Mouse (Mus musculus) midbrain, postnatal 0 days (tissue): ENCODE data around the gene Zfp646. TPM values are rescaled to one million over a fixed set of nuclear protein-coding genes. Genes with fewer than 3 reads are reported as not detected.

ENCODE experiments used
- ATAC-seq: fragments of 200-750 bp; cut with Nextera tagmentation; 2 replicates; pipeline ENCODE4 v1.8.0; 2017; ENCODE audit warnings: moderate number of reproducible peaks, mild to moderate bottlenecking, moderate TSS enrichment, moderate library complexity; ENCODE audit not compliant: low FRiP score
- DNase-seq: peaks from one replicate; pipeline ENCODE4 v3.0.0-alpha.2; 2015; ENCODE audit warnings: low spot score
- H3K27ac ChIP-seq: fragments of 300-500 bp; sonication (generic); 2 replicates; pipeline ENCODE4 v1.5.1; 2014; ENCODE audit warnings: low read depth, mild to moderate bottlenecking, low read length, mixed read lengths
- H3K27me3 ChIP-seq: fragments of 300-500 bp; sonication (generic); 2 replicates; pipeline ENCODE4 v1.6.1; 2014; ENCODE audit warnings: low read length, control low read depth, mixed read lengths; ENCODE audit not compliant: insufficient read depth
- H3K36me3 ChIP-seq: fragments of 300-500 bp; sonication (generic); 2 replicates; pipeline ENCODE4 v1.6.1; 2014; ENCODE audit warnings: low read length, control low read depth, mixed read lengths; ENCODE audit not compliant: insufficient read depth
- H3K4me1 ChIP-seq: fragments of 300-500 bp; sonication (generic); 2 replicates; pipeline ENCODE4 v1.6.1; 2014; ENCODE audit warnings: mild to moderate bottlenecking, control low read depth, antibody characterized with exemption, low read length, mixed read lengths; ENCODE audit not compliant: insufficient read depth
- H3K4me2 ChIP-seq: fragments of 300-500 bp; sonication (generic); 2 replicates; pipeline ENCODE4 v1.6.1; 2014; ENCODE audit warnings: low read depth, mild to moderate bottlenecking, low read length, mixed read lengths; ENCODE audit not compliant: poor library complexity, severe bottlenecking
- H3K4me3 ChIP-seq: fragments of 300-500 bp; sonication (generic); 2 replicates; pipeline ENCODE4 v1.5.1; 2014; ENCODE audit warnings: low read depth, mild to moderate bottlenecking, low read length, moderate library complexity
- H3K9ac ChIP-seq: fragments of 300-500 bp; sonication (generic); replicated peaks from 2 replicates; pipeline ENCODE4 v1.6.1; 2014; ENCODE audit warnings: mild to moderate bottlenecking, low read length, moderate library complexity, mixed read lengths; ENCODE audit not compliant: poor library complexity, severe bottlenecking
- H3K9me3 ChIP-seq: fragments of 300-500 bp; sonication (generic); 2 replicates; pipeline ENCODE4 v1.6.1; 2016; ENCODE audit warnings: low read length, control low read depth
- CTCF ChIP-seq: IDR thresholded peaks from 2 replicates; pipeline ENCODE4 v1.5.1; 2016; ENCODE audit warnings: antibody characterized with exemption, mild to moderate bottlenecking
- WGBS: fragments of 180-500 bp; shearing (Covaris S2); extraction: QIAGEN DNeasy Blood & Tissue Kit; methylation state at CpG from one replicate; pipeline ENCODE4 v1.1.7; 2014; 5-methylcytosine and 5-hydroxymethylcytosine counted together
- polyA plus RNA-seq: library from polyadenylated mRNA; unstranded; fragments of >200 nt; fragmentation: Nextera tagmentation; extraction: Ambion mirVana; gene quantifications from 2 replicates; pipeline ENCODE4 v1.2.1, GENCODE M21; 2015
- total RNA-seq: library from RNA; depleted of rRNA; stranded (reverse); fragments of >200 nt; gene quantifications from 2 replicates; pipeline ENCODE4 v1.2.3, GENCODE M21; 2014; rRNA removed

The Zfp646 gene
- total and polyA plus RNA-seq, 2 experiments from 2014 or later, result 3.8 to 33.8 TPM

DNA sequence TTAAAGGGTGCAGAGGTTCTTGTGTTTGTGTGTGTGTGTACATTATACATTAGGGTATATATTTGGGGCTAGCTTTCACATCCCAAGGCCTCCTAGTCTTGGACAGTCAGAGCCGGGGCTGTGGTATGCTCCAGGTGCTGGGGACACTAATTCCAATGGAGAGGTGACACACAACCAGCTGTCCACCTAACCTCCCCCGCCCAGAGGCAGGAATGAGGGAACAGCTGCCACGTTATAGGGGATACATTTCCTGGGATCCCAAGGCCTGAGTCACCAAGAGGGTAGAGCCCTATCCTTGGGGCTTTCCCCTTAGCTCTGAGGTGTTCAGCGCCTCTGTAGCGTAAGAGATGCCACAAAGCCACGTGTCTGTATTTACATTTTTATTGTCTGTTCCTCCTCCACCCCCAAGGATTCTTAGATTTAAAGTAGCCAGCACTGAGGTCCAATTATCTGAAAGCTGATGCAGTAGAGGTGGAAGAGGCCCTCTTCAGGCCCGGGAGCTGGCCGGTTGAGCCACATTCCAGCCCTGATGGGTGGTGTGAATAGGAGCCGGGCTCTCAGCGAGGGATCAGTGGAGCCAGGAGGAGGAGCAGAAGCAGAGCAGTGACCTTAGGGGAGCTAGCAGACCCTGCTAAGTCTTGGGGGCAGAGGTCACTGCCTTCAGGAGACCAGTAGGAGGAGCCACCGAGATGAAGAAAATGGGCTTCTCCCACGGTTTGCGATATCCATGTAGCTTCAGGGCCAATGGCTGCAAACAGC, 56.4 kb downstream of the Zfp646 start:
- no peak overlapping the region for H3K4me2 ChIP-seq
- ATAC-seq (no peak), DNase-seq (no peak)
- no peaks in the 10 kb centered on the region for H3K9me3 ChIP-seq
- no peaks in the 10 kb centered on the region for H3K36me3 ChIP-seq
- H3K9ac ChIP-seq, result no peak overlapping the region
- peaks cover 11% of the 10 kb centered on the region; the same call in 1 of the 2 replicates for H3K27me3 ChIP-seq
- 22% methylated on average over 13 of the region's 13 CpGs for WGBS
- no peak overlapping the region for H3K4me3 ChIP-seq
- H3K4me1 ChIP-seq, result peaks cover 5% of the 10 kb centered on the region; the same call in 1 of the 2 replicates
- TF ChIP-seq CTCF, result no peak
- no peak overlapping the region for H3K27ac ChIP-seq

DNA sequence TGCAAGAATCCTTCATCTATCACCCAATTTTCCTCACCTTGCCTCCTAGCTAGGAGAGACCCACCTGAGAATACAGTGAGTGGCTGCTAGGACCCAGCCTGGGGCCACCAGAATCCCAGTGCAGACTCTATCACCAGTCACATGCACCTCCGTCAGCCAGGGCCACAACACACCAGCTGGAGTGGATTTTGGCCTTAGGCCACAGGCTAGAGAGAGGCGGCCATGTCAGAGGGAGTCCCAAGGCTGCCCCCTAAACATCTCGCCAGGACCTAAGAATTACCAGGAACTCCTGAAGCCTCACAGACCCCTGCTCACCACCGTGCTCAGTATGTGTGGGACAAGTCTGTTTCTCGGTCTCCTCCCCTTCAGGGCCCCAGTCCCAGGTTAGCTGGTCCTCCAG, 58.1 kb downstream of the Zfp646 start:
- peaks cover 8% of the 10 kb centered on the region; the same call in 1 of the 2 replicates for H3K27me3 ChIP-seq
- no peak overlapping the region for H3K4me2 ChIP-seq
- no peak overlapping the region for H3K9ac ChIP-seq
- no peaks in the 10 kb centered on the region for H3K9me3 ChIP-seq
- no peaks in the 10 kb centered on the region for H3K36me3 ChIP-seq
- TF ChIP-seq CTCF, result no peak
- H3K27ac ChIP-seq, result no peak overlapping the region
- DNase-seq (no peak), ATAC-seq (no peak)
- peaks cover 5% of the 10 kb centered on the region; the same call in 1 of the 2 replicates for H3K4me1 ChIP-seq
- 82% methylated on average over 5 of the region's 5 CpGs for WGBS
- H3K4me3 ChIP-seq, result no peak overlapping the region

- H3K4me1 ChIP-seq, result peaks cover 5% of the 10 kb centered on the region; the same call in 1 of the 2 replicates
- DNase-seq (peak; percentile 95), ATAC-seq (peak; percentile 94)
- H3K9me3 ChIP-seq, result no peaks in the 10 kb centered on the region
- H3K27ac ChIP-seq, result peak overlapping the region; percentile 85
- H3K4me2 ChIP-seq, result peak overlapping the region; percentile 55
- 6% methylated on average over 32 of the region's 32 CpGs for WGBS
- peak; percentile 99 for TF ChIP-seq CTCF
- no peaks in the 10 kb centered on the region for H3K36me3 ChIP-seq
- H3K9ac ChIP-seq, result peak overlapping the region; percentile 83
- 0 out of 2 replicates have a peak, but pooled peaks cover 1% of the 10 kb centered on the region for H3K27me3 ChIP-seq
- peak overlapping the region; percentile 69 for H3K4me3 ChIP-seq
Measured at GRCm38 (mm10) chr7:127935028-127935722, 59.2 kb downstream of the Zfp646 start.

Other genes with a start within 250 kb of the Zfp646 start
- 115 and 131 TPM in 2 replicates for gene Bcl7c, start 167.3 kb upstream of the Zfp646 start, total RNA-seq
- gene Bcl7c, start 167.3 kb upstream of the Zfp646 start, polyA plus RNA-seq, result 41.3 and 49.2 TPM in 2 replicates
- 5.5 and 5.6 TPM in 2 replicates for gene Ctf1, start 163.5 kb upstream of the Zfp646 start, total RNA-seq
- gene Ctf1, start 163.5 kb upstream of the Zfp646 start, polyA plus RNA-seq, result 3.2 and 3.8 TPM in 2 replicates
- gene Ctf2, start 144.1 kb upstream of the Zfp646 start, total RNA-seq, result not detected in 2 replicates
- gene Ctf2, start 144.1 kb upstream of the Zfp646 start, polyA plus RNA-seq, result not detected in 2 replicates
- 207 and 221 TPM in 2 replicates for gene Fbxl19, start 131.7 kb upstream of the Zfp646 start, total RNA-seq
- gene Fbxl19, start 131.7 kb upstream of the Zfp646 start, polyA plus RNA-seq, result 5.9 and 8.3 TPM in 2 replicates
- 14.8 and 17.6 TPM in 2 replicates for gene Orai3, start 106.4 kb upstream of the Zfp646 start, total RNA-seq
- 9.9 and 10.0 TPM in 2 replicates for gene Orai3, start 106.4 kb upstream of the Zfp646 start, polyA plus RNA-seq
- 18.0 and 19.8 TPM in 2 replicates for gene Setd1a, start 99.6 kb upstream of the Zfp646 start, total RNA-seq
- 12.7 and 16.4 TPM in 2 replicates for gene Setd1a, start 99.6 kb upstream of the Zfp646 start, polyA plus RNA-seq
- not detected in 2 replicates for gene Gm49388, start 90.6 kb upstream of the Zfp646 start, total RNA-seq
- not detected in 2 replicates for gene Gm49388, start 90.6 kb upstream of the Zfp646 start, polyA plus RNA-seq
- gene Hsd3b7, start 75.6 kb upstream of the Zfp646 start, total RNA-seq, result 7.1 and 12.8 TPM in 2 replicates
- 8.6 and 11.3 TPM in 2 replicates for gene Hsd3b7, start 75.6 kb upstream of the Zfp646 start, polyA plus RNA-seq
- gene Stx4a, start 51.9 kb upstream of the Zfp646 start, total RNA-seq, result 6.7 and 7.1 TPM in 2 replicates
- gene Stx4a, start 51.9 kb upstream of the Zfp646 start, polyA plus RNA-seq, result 20.0 and 20.7 TPM in 2 replicates
- gene Stx1b, start 51.7 kb upstream of the Zfp646 start, total RNA-seq, result 83.6 and 88.9 TPM in 2 replicates
- 83.9 and 87.1 TPM in 2 replicates for gene Stx1b, start 51.7 kb upstream of the Zfp646 start, polyA plus RNA-seq
- gene Zfp668, start 607 bp downstream of the Zfp646 start, total RNA-seq, result 27.8 and 31.0 TPM in 2 replicates
- 26.0 and 29.7 TPM in 2 replicates for gene Zfp668, start 607 bp downstream of the Zfp646 start, polyA plus RNA-seq
- gene Prss53, start 14.7 kb downstream of the Zfp646 start, total RNA-seq, result 0.55 and 1.0 TPM in 2 replicates
- gene Prss53, start 14.7 kb downstream of the Zfp646 start, polyA plus RNA-seq, result 0.77 and 0.82 TPM in 2 replicates
- 0.16 TPM in 1 of 2 replicates, not detected in the other for gene Gm21974, start 19.2 kb downstream of the Zfp646 start, total RNA-seq
- not detected in 2 replicates for gene Gm21974, start 19.2 kb downstream of the Zfp646 start, polyA plus RNA-seq
- gene Vkorc1, start 19.4 kb downstream of the Zfp646 start, total RNA-seq, result 22.7 and 30.3 TPM in 2 replicates
- gene Vkorc1, start 19.4 kb downstream of the Zfp646 start, polyA plus RNA-seq, result 61.2 and 62.8 TPM in 2 replicates
- 47.8 and 77.7 TPM in 2 replicates for gene Bckdk, start 27.9 kb downstream of the Zfp646 start, total RNA-seq
- 52.7 and 63.7 TPM in 2 replicates for gene Bckdk, start 27.9 kb downstream of the Zfp646 start, polyA plus RNA-seq
- gene Kat8, start 36.3 kb downstream of the Zfp646 start, total RNA-seq, result 28.1 and 33.7 TPM in 2 replicates
- gene Kat8, start 36.3 kb downstream of the Zfp646 start, polyA plus RNA-seq, result 34.8 TPM in 2 replicates
- gene Prss8, start 53.9 kb downstream of the Zfp646 start, total RNA-seq, result 0.90 and 2.7 TPM in 2 replicates
- 0.37 and 0.69 TPM in 2 replicates for gene Prss8, start 53.9 kb downstream of the Zfp646 start, polyA plus RNA-seq
- 6.1 and 20.1 TPM in 2 replicates for gene Prss36, start 70.5 kb downstream of the Zfp646 start, total RNA-seq
- 13.3 and 15.5 TPM in 2 replicates for gene Prss36, start 70.5 kb downstream of the Zfp646 start, polyA plus RNA-seq
- 29.3 and 41.9 TPM in 2 replicates for gene Fus, start 91.2 kb downstream of the Zfp646 start, total RNA-seq
- 207 and 244 TPM in 2 replicates for gene Fus, start 91.2 kb downstream of the Zfp646 start, polyA plus RNA-seq
- 4.3 and 6.6 TPM in 2 replicates for gene Pycard, start 117.6 kb downstream of the Zfp646 start, total RNA-seq
- gene Pycard, start 117.6 kb downstream of the Zfp646 start, polyA plus RNA-seq, result 7.8 and 10.8 TPM in 2 replicates
- 0.19 and 0.77 TPM in 2 replicates for gene Trim72, start 127.7 kb downstream of the Zfp646 start, total RNA-seq
- gene Trim72, start 127.7 kb downstream of the Zfp646 start, polyA plus RNA-seq, result not detected in 2 replicates
- gene Itgam, start 186.4 kb downstream of the Zfp646 start, total RNA-seq, result 2.4 and 2.6 TPM in 2 replicates
- gene Itgam, start 186.4 kb downstream of the Zfp646 start, polyA plus RNA-seq, result 0.90 and 0.98 TPM in 2 replicates
- gene Gm49368, start 186.5 kb downstream of the Zfp646 start, total RNA-seq, result not detected in 2 replicates
- not detected in 2 replicates for gene Gm49368, start 186.5 kb downstream of the Zfp646 start, polyA plus RNA-seq